Mouse (Mus musculus) frontal cortex, postnatal 36 days (tissue): ENCODE data around the gene Mx1.

Source experiments
- DNase-seq, 2 experiments: peaks; one replicate each; pipeline ENCODE4 v3.0.0; 2022; ENCODE audit warnings: low spot score in 2 of 2

Mx1 gene

GRCm38 (mm10) chr16:97443670-97444263 lies 18.9 kb downstream of the Mx1 start:
- DNase-seq: no peak

- DNase-seq: peak; percentile 51 to 71
Measured at GRCm38 (mm10) chr16:97441967-97442366, 20.7 kb downstream of the Mx1 start.

- DNase-seq: no peak
Measured at GRCm38 (mm10) chr16:97438191-97438590, 24.5 kb downstream of the Mx1 start.

GRCm38 (mm10) chr16:97437448-97438056 lies 25.2 kb downstream of the Mx1 start:
- DNase-seq: no peak

- DNase-seq: no peak
Measured at GRCm38 (mm10) chr16:97434206-97434605, 28.5 kb downstream of the Mx1 start.

- DNase-seq: peak; percentile 56 to 70
Measured at GRCm38 (mm10) chr16:97431328-97431727, 31.4 kb downstream of the Mx1 start.

GRCm38 (mm10) chr16:97430091-97430490 lies 32.6 kb downstream of the Mx1 start:
- peak in 1 of 2 experiments; percentile 71 for DNase-seq

GRCm38 (mm10) chr16:97428026-97428425 lies 34.7 kb downstream of the Mx1 start:
- DNase-seq: no peak

- no peak for DNase-seq
Measured at GRCm38 (mm10) chr16:97423627-97424026, 39.1 kb downstream of the Mx1 start.

GRCm38 (mm10) chr16:97421671-97422070 lies 41.0 kb downstream of the Mx1 start:
- DNase-seq: no peak

- DNase-seq: peak in 1 of 2 experiments; percentile 57
Measured at GRCm38 (mm10) chr16:97418749-97419453, 43.8 kb downstream of the Mx1 start.

GRCm38 (mm10) chr16:97417896-97418542 lies 44.7 kb downstream of the Mx1 start:
- DNase-seq: peak in 1 of 2 experiments; percentile 11

- DNase-seq: no peak
Measured at GRCm38 (mm10) chr16:97405476-97406012, 57.2 kb downstream of the Mx1 start.

GRCm38 (mm10) chr16:97402213-97402785 lies 60.4 kb downstream of the Mx1 start:
- DNase-seq: no peak

GRCm38 (mm10) chr16:97401741-97402140 lies 61.0 kb downstream of the Mx1 start:
- no peak for DNase-seq

GRCm38 (mm10) chr16:97399991-97400390 lies 62.7 kb downstream of the Mx1 start:
- DNase-seq: no peak

GRCm38 (mm10) chr16:97397945-97398531 lies 64.7 kb downstream of the Mx1 start:
- no peak for DNase-seq
